Mouse (Mus musculus): ENCODE results near the gene Gfm1. TPM values are rescaled to one million over a fixed set of nuclear protein-coding genes. Genes with fewer than 3 reads are reported as not detected.

Gene Gfm1
- 48.6 and 49.9 TPM in 2 replicates for polyA plus RNA-seq (2015; fragmentation: Nextera tagmentation; extraction: Ambion mirVana)

DNA sequence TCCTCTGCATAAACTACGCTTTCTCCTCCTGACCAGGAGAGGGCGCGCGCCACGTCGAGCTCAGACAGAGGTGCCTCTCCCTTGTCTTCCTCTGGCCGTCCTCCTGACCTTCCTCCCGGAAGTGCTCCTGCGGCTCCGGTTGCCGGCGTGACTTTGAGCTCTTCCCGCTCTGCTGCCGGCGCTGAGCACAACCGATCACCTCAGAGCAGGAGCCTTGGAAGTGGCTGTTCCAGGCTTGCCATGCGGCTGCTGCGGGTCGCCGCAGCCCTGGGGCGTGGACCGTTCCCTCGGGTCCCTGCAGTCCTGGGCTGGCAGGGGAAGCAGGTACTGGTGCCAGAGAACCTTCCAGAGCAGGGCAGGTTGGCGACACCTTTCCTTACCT is at the start of gene Gfm1:
TSS of gene Gfm1 (plus strand) at position 98 of the 382 bp plus-strand sequence.

GRCm38 (mm10) chr3:67463450-67464372 is 33.8 kb downstream of the Gfm1 start, which contains the start of gene Lxn:
Gene Lxn (minus strand): TSS chr3:67463926.

GRCm38 (mm10) chr3:67515274-67515801 is 85.4 kb downstream of the Gfm1 start, which contains the start of gene Rarres1:
Gene Rarres1 (minus strand): TSS chr3:67515523.

Other genes with a start within 250 kb of the Gfm1 start
- gene Mlf1, start 56.0 kb upstream of the Gfm1 start, polyA plus RNA-seq (2015; fragmentation: Nextera tagmentation; extraction: Ambion mirVana), result 765 and 831 TPM in 2 replicates
- gene Gm17402, start 54.9 kb upstream of the Gfm1 start, polyA plus RNA-seq (2015; fragmentation: Nextera tagmentation; extraction: Ambion mirVana), result not detected in 2 replicates
- gene Lxn, start 33.8 kb downstream of the Gfm1 start, polyA plus RNA-seq (2015; fragmentation: Nextera tagmentation; extraction: Ambion mirVana), result 39.5 and 40.7 TPM in 2 replicates
- 4.6 and 8.2 TPM in 2 replicates for gene Rarres1, start 85.4 kb downstream of the Gfm1 start, polyA plus RNA-seq (2015; fragmentation: Nextera tagmentation; extraction: Ambion mirVana)
- gene Mfsd1, start 152.6 kb downstream of the Gfm1 start, polyA plus RNA-seq (2015; fragmentation: Nextera tagmentation; extraction: Ambion mirVana), result 18.8 and 23.9 TPM in 2 replicates